Comparison of ENCODE assay signal across 8 mouse cellular contexts in the genomic region with DNA sequence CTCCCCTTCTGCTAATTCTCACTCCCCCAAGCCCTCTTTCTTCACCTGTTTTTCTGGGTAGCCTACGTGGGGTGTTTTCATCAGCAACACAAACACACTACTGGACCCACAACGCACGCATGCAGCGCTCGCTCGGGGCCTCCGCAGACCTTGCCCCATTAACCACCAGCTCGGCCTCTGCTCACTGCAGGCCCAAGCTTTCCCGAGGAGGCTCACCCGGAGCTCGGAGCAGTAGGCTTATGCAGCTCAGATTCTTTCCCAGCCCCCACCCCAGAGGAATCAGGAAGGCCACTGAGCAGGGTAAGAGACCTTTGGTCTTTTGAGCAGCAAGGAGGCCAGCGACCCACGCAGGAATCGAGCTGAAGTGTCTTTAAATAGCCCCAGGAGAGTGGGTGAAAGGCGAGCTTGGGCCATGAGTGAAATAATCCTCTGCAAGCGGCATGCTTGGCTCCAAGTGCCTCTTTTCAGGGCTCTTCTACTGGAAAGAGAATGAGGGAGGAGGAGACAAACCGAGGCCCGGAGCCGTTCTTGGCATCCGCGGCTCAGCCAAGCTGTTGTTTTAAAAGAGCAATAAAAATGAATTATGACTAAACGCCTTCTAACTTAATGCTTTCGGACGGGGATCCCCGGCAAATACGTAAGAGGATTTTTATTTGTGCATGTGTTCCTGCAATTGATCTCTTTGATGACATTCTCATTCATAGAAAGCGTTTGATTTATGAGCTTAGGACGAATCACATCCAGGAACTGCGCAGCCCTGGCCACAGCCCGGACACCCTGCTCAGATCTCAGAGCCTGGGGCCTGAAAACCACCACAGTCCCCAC. TPM values are rescaled to one million over a fixed set of nuclear protein-coding genes. Genes with fewer than 3 reads are reported as not detected.
A peak's percentile ranks its signal among the peaks of the same experiment; 100 is the strongest.
DNase-seq lines count a peak whose midpoint lies in the region; ATAC-seq lines count a peak whose summit lies in the region.

No protein-coding gene starts in this region.

- peak overlapping the region; percentile 12; the same call in 1 of the 2 replicates for H3K4me3 ChIP-seq in limb, embryonic 11.5 days (ENCODE audit: low read depth, low read length)
- peak overlapping the region; percentile 86 for H3K4me3 ChIP-seq in neural tube, embryonic 15.5 days (replicated peaks)

- under 1% methylated on average over 30 of the region's 30 CpGs for WGBS in limb, embryonic 11.5 days
- 2% methylated on average over 30 of the region's 30 CpGs for WGBS in neural tube, embryonic 15.5 days

- intact Hi-C loops in left cerebral cortex, postnatal 25 days (cut with DNase I) = loop anchor here (5.0 kb wide), 3 partner anchors 42 to 152 kb away; partner anchors contain the start of genes Evx1 and Hoxa5

- H3K27me3 ChIP-seq in limb, embryonic 11.5 days (ENCODE audit: control insufficient read depth, insufficient read depth, low read length) = peaks cover 29% of the 10 kb centered on the region
- 0 out of 2 replicates have a peak, but pooled peaks cover 5% of the 10 kb centered on the region for H3K27me3 ChIP-seq in neural tube, embryonic 15.5 days (replicated peaks)

- H3K27ac ChIP-seq in limb, embryonic 11.5 days (replicated peaks; ENCODE audit: low read depth, low read length) = peak overlapping the region; percentile 48
- peak overlapping the region; percentile 87 for H3K27ac ChIP-seq in neural tube, embryonic 15.5 days (replicated peaks)

- peak overlapping the region; percentile 97 for H3K4me2 ChIP-seq in limb, embryonic 11.5 days (ENCODE audit: low read depth, severe bottlenecking)
- peak overlapping the region; percentile 86 for H3K4me2 ChIP-seq in neural tube, embryonic 15.5 days

- peak; percentile 52; the same call in 1 of the 2 replicates for ATAC-seq in limb, embryonic 11.5 days (ENCODE audit: insufficient number of reproducible peaks, low FRiP score, low TSS enrichment, low read depth)
- no peak for ATAC-seq in neural tube, embryonic 15.5 days (ENCODE audit: low FRiP score)

- no peaks in the 10 kb centered on the region for H3K9me3 ChIP-seq in limb, embryonic 11.5 days (ENCODE audit: control insufficient read depth, low read length)
- no peaks in the 10 kb centered on the region for H3K9me3 ChIP-seq in neural tube, embryonic 15.5 days (replicated peaks)

- peaks cover 54% of the 10 kb centered on the region for H3K4me1 ChIP-seq in limb, embryonic 11.5 days (ENCODE audit: control insufficient read depth, insufficient read depth, low read length)
- peaks cover 86% of the 10 kb centered on the region for H3K4me1 ChIP-seq in neural tube, embryonic 15.5 days

- H3K36me3 ChIP-seq in limb, embryonic 11.5 days (ENCODE audit: control insufficient read depth, insufficient read depth, low read length) = no peaks in the 10 kb centered on the region
- no peaks in the 10 kb centered on the region for H3K36me3 ChIP-seq in neural tube, embryonic 15.5 days

- DNase-seq in testis, postnatal 10 days (ENCODE audit: low spot score) = peak; percentile 55
- DNase-seq in testis, postnatal 14 days (ENCODE audit: low spot score) = no peak
- DNase-seq in heart, postnatal 4 days = peak; percentile 31
- DNase-seq in limb, embryonic 11.5 days (ENCODE audit: low spot score) = peak; percentile 76
- no peak for DNase-seq in layer of hippocampus, postnatal 25 days (ENCODE audit: extremely low spot score in 1 of 2, low spot score in 1 of 2)
- no peak for DNase-seq in Muller cell, postnatal 12 days (ENCODE audit: inconsistent ontology term)
- DNase-seq in left cerebral cortex, postnatal 25 days (ENCODE audit: low spot score in 2 of 2) = no peak

- H3K9ac ChIP-seq in limb, embryonic 11.5 days (ENCODE audit: low read length) = 0 out of 2 replicates have a peak overlapping the region, but pooled peaks have one; percentile 34
- H3K9ac ChIP-seq in neural tube, embryonic 15.5 days (replicated peaks) = peak overlapping the region; percentile 50

RNA-seq across cellular contexts. Expression of gene Hoxa1, which starts 2.6 kb away (rescaled TPM):
- total RNA-seq in heart, postnatal 4 days (2021) = under 1 TPM; 0.19 to 0.23 TPM
- polyA plus RNA-seq in limb, embryonic 11.5 days (2014; fragmentation: Nextera tagmentation; extraction: Ambion mirVana) = 0.99 and 1.1 TPM in 2 replicates
- 1.1 and 1.3 TPM in 2 replicates for polyA plus RNA-seq in neural tube, embryonic 15.5 days (2015; fragmentation: Nextera tagmentation; extraction: Ambion mirVana)
- not detected for total RNA-seq in layer of hippocampus, postnatal 25 days (2021)
- total RNA-seq in left cerebral cortex, postnatal 25 days (2021) = not detected

RNA-seq across cellular contexts. Expression of gene Hoxa2, which starts 3.9 kb away (rescaled TPM):
- under 1 TPM; 0.60 to 0.68 TPM for total RNA-seq in heart, postnatal 4 days (2021)
- 2.8 and 3.0 TPM in 2 replicates for polyA plus RNA-seq in limb, embryonic 11.5 days (2014; fragmentation: Nextera tagmentation; extraction: Ambion mirVana)
- 7.2 and 12.0 TPM in 2 replicates for polyA plus RNA-seq in neural tube, embryonic 15.5 days (2015; fragmentation: Nextera tagmentation; extraction: Ambion mirVana)
- not detected for total RNA-seq in layer of hippocampus, postnatal 25 days (2021)
- not detected for total RNA-seq in left cerebral cortex, postnatal 25 days (2021)

RNA-seq across cellular contexts. Expression of gene 5730596B20Rik, which starts 16.6 kb away (rescaled TPM):
- under 1 TPM; 0.20 to 0.29 TPM for total RNA-seq in heart, postnatal 4 days (2021)
- 0.99 and 1.4 TPM in 2 replicates for polyA plus RNA-seq in limb, embryonic 11.5 days (2014; fragmentation: Nextera tagmentation; extraction: Ambion mirVana)
- 1.4 and 3.0 TPM in 2 replicates for polyA plus RNA-seq in neural tube, embryonic 15.5 days (2015; fragmentation: Nextera tagmentation; extraction: Ambion mirVana)
- total RNA-seq in layer of hippocampus, postnatal 25 days (2021) = not detected
- total RNA-seq in left cerebral cortex, postnatal 25 days (2021) = not detected

RNA-seq across cellular contexts. Expression of gene Hoxa4, which starts 30.8 kb away (rescaled TPM):
- total RNA-seq in heart, postnatal 4 days (2021) = under 1 TPM; 0.71 to 0.86 TPM
- 1.0 and 1.3 TPM in 2 replicates for polyA plus RNA-seq in limb, embryonic 11.5 days (2014; fragmentation: Nextera tagmentation; extraction: Ambion mirVana)
- polyA plus RNA-seq in neural tube, embryonic 15.5 days (2015; fragmentation: Nextera tagmentation; extraction: Ambion mirVana) = 2.3 and 5.7 TPM in 2 replicates
- not detected for total RNA-seq in layer of hippocampus, postnatal 25 days (2021)
- not detected for total RNA-seq in left cerebral cortex, postnatal 25 days (2021)

RNA-seq across cellular contexts. Expression of gene Hoxa5, which starts 43.7 kb away (rescaled TPM):
- 1 to 10 TPM; 1.3 to 1.5 TPM for total RNA-seq in heart, postnatal 4 days (2021)
- 11.0 and 11.3 TPM in 2 replicates for polyA plus RNA-seq in limb, embryonic 11.5 days (2014; fragmentation: Nextera tagmentation; extraction: Ambion mirVana)
- polyA plus RNA-seq in neural tube, embryonic 15.5 days (2015; fragmentation: Nextera tagmentation; extraction: Ambion mirVana) = 26.8 and 73.9 TPM in 2 replicates
- not detected for total RNA-seq in layer of hippocampus, postnatal 25 days (2021)
- not detected for total RNA-seq in left cerebral cortex, postnatal 25 days (2021)

Comparison
In these comparisons a context has a peak if more than half of its experiments do, and no peak if none do; other contexts are left out.
1. DNase-seq: peak in testis, postnatal 10 days (single experiment), heart, postnatal 4 days (single experiment) and limb, embryonic 11.5 days (single experiment); none in testis, postnatal 14 days (single experiment), layer of hippocampus, postnatal 25 days (0 of 2), Muller cell, postnatal 12 days (single experiment) and left cerebral cortex, postnatal 25 days (0 of 2).